Mouse (Mus musculus) limb, embryonic 10.5 days (tissue): Measurements from ENCODE around the gene Lrsam1. TPM values are rescaled to one million over a fixed set of nuclear protein-coding genes. Genes with fewer than 3 reads are reported as not detected.
A peak's percentile ranks its signal among the peaks of the same experiment; 100 is the strongest.

Experiments
- DNase-seq: peaks from one replicate; pipeline ENCODE4 v3.0.0-alpha.2; 2017; ENCODE audit warnings: low spot score
- H3K27ac ChIP-seq: fragments of 300-500 bp; sonication (generic); 2 replicates; pipeline ENCODE4 v1.5.1; 2016; ENCODE audit warnings: mild to moderate bottlenecking
- H3K27me3 ChIP-seq: fragments of 300-500 bp; sonication (generic); 2 replicates; pipeline ENCODE4 v1.6.1; 2016; ENCODE audit warnings: low read depth, mild to moderate bottlenecking; ENCODE audit not compliant: poor library complexity, severe bottlenecking
- H3K36me3 ChIP-seq: fragments of 300-500 bp; sonication (generic); 2 replicates; pipeline ENCODE4 v1.6.1; 2016; ENCODE audit warnings: mild to moderate bottlenecking, moderate library complexity
- H3K4me1 ChIP-seq: fragments of 300-500 bp; sonication (generic); 2 replicates; pipeline ENCODE4 v1.6.1; 2016
- H3K4me3 ChIP-seq: fragments of 300-500 bp; sonication (generic); 2 replicates; pipeline ENCODE4 v1.5.1; 2016; ENCODE audit warnings: mild to moderate bottlenecking, moderate library complexity
- H3K9me3 ChIP-seq: fragments of 300-500 bp; sonication (generic); replicated peaks from 2 replicates; pipeline ENCODE4 v1.6.1; 2016; ENCODE audit warnings: mild to moderate bottlenecking
- WGBS: fragments of 180-500 bp; shearing (Covaris S2); methylation state at CpG from one replicate; pipeline ENCODE4 v1.1.7; 2016; 5-methylcytosine and 5-hydroxymethylcytosine counted together
- polyA plus RNA-seq: library from polyadenylated mRNA; unstranded; fragments of >200 nt; fragmentation: Nextera tagmentation; extraction: Ambion mirVana; gene quantifications from 2 replicates; pipeline ENCODE4 v1.2.1, GENCODE M21; 2016

The Lrsam1 gene
- polyA plus RNA-seq, 1 experiment from 2014 or later = 7.5 TPM

- DNase-seq = peak; percentile 92
- H3K27me3 ChIP-seq = no peaks in the 10 kb centered on the region
- H3K4me1 ChIP-seq = peaks cover 19% of the 10 kb centered on the region
- H3K9me3 ChIP-seq = no peaks in the 10 kb centered on the region
- peak within 1 kb of the TSS; percentile 82 for H3K4me3 ChIP-seq
- H3K27ac ChIP-seq = peak within 1 kb of the TSS; percentile 86
- H3K36me3 ChIP-seq = no peaks in the 10 kb centered on the region
- WGBS = under 1% methylated on average over 50 of the region's 50 CpGs
Measured at GRCm38 (mm10) chr2:32981725-32982271, 20.4 kb upstream of the Lrsam1 start, which contains the start of gene Slc2a8. Slc2a8 (minus strand) TSS chr2:32982083.

- 2% methylated on average over 23 of the region's 23 CpGs for WGBS
- DNase-seq = peak; percentile 56
- H3K27ac ChIP-seq = peak overlapping the region; percentile 86
Measured at GRCm38 (mm10) chr2:32981281-32981680, 19.9 kb upstream of the Lrsam1 start.

GRCm38 (mm10) chr2:32979675-32980074 is 18.3 kb upstream of the Lrsam1 start:
- no peak overlapping the region for H3K4me3 ChIP-seq

More at GRCm38 (mm10) chr2:32981281-32981680, 19.9 kb upstream of the Lrsam1 start:
- Histone ChIP-seq H3K4me1 (peaks cover 19% of the 10 kb centered on the region), H3K36me3 (peaks cover 3% of the 10 kb centered on the region; the same call in 1 of the 2 replicates), H3K27me3 (no peaks in the 10 kb centered on the region), H3K9me3 (no peaks in the 10 kb centered on the region), H3K4me3 (peak overlapping the region; percentile 82)

GRCm38 (mm10) chr2:32978675-32979074 is 17.3 kb upstream of the Lrsam1 start:
- Histone ChIP-seq H3K9me3 (no peaks in the 10 kb centered on the region), H3K36me3 (peaks cover 29% of the 10 kb centered on the region), H3K27me3 (no peaks in the 10 kb centered on the region), H3K27ac (no peak overlapping the region), H3K4me1 (peaks cover 19% of the 10 kb centered on the region), H3K4me3 (no peak overlapping the region)
- 82% methylated on average over 3 of the region's 3 CpGs for WGBS
- DNase-seq = no peak

More at GRCm38 (mm10) chr2:32979675-32980074, 18.3 kb upstream of the Lrsam1 start:
- Histone ChIP-seq H3K9me3 (no peaks in the 10 kb centered on the region), H3K27ac (no peak overlapping the region), H3K4me1 (peaks cover 19% of the 10 kb centered on the region), H3K36me3 (peaks cover 19% of the 10 kb centered on the region), H3K27me3 (no peaks in the 10 kb centered on the region)
- 89% methylated on average over 7 of the region's 7 CpGs for WGBS
- DNase-seq = no peak

- WGBS = 82% methylated on average over 5 of the region's 5 CpGs
- Histone ChIP-seq H3K9me3 (no peaks in the 10 kb centered on the region), H3K4me1 (peaks cover 11% of the 10 kb centered on the region), H3K27ac (0 out of 2 replicates have a peak overlapping the region, but pooled peaks have one; percentile 44), H3K36me3 (peaks cover 41% of the 10 kb centered on the region), H3K27me3 (no peaks in the 10 kb centered on the region), H3K4me3 (no peak overlapping the region)
- DNase-seq = no peak
Measured at GRCm38 (mm10) chr2:32977114-32977513, 15.7 kb upstream of the Lrsam1 start.

GRCm38 (mm10) chr2:32974216-32974615 is 12.8 kb upstream of the Lrsam1 start:
- Histone ChIP-seq H3K9me3 (no peaks in the 10 kb centered on the region), H3K36me3 (peaks cover 41% of the 10 kb centered on the region), H3K4me3 (no peak overlapping the region), H3K4me1 (no peaks in the 10 kb centered on the region), H3K27ac (no peak overlapping the region), H3K27me3 (no peaks in the 10 kb centered on the region)
- WGBS = 89% methylated on average over 8 of the region's 8 CpGs
- DNase-seq = no peak

- 50% methylated on average over 9 of the region's 9 CpGs for WGBS
Measured at GRCm38 (mm10) chr2:32971235-32971634, 9.8 kb upstream of the Lrsam1 start.

GRCm38 (mm10) chr2:32969326-32969725 is 7.9 kb upstream of the Lrsam1 start:
- no peak for DNase-seq
- no peaks in the 10 kb centered on the region for H3K9me3 ChIP-seq
- H3K27me3 ChIP-seq = no peaks in the 10 kb centered on the region
- peaks cover 32% of the 10 kb centered on the region for H3K4me1 ChIP-seq
- no peak overlapping the region for H3K27ac ChIP-seq
- peaks cover 27% of the 10 kb centered on the region for H3K36me3 ChIP-seq
- 94% methylated on average over 8 of the region's 8 CpGs for WGBS
- no peak overlapping the region for H3K4me3 ChIP-seq

More at GRCm38 (mm10) chr2:32971235-32971634, 9.8 kb upstream of the Lrsam1 start:
- peaks cover 18% of the 10 kb centered on the region for H3K4me1 ChIP-seq
- peaks cover 38% of the 10 kb centered on the region for H3K36me3 ChIP-seq
- no peak for DNase-seq
- H3K27me3 ChIP-seq = no peaks in the 10 kb centered on the region
- H3K27ac ChIP-seq = no peak overlapping the region
- no peaks in the 10 kb centered on the region for H3K9me3 ChIP-seq
- H3K4me3 ChIP-seq = no peak overlapping the region

- H3K4me3 ChIP-seq = peak overlapping the region; percentile 68
- H3K27ac ChIP-seq = peak overlapping the region; percentile 92; the same call in 1 of the 2 replicates
- H3K27me3 ChIP-seq = no peaks in the 10 kb centered on the region
- no peaks in the 10 kb centered on the region for H3K9me3 ChIP-seq
- no peak for DNase-seq
- peaks cover 27% of the 10 kb centered on the region for H3K36me3 ChIP-seq
- H3K4me1 ChIP-seq = peaks cover 45% of the 10 kb centered on the region
- 83% methylated on average over 9 of the region's 9 CpGs for WGBS
Measured at GRCm38 (mm10) chr2:32968024-32968614, 6.7 kb upstream of the Lrsam1 start.

GRCm38 (mm10) chr2:32966689-32967631 is 5.5 kb upstream of the Lrsam1 start:
- peak overlapping the region; percentile 92 for H3K27ac ChIP-seq
- H3K4me1 ChIP-seq = peaks cover 51% of the 10 kb centered on the region
- WGBS = under 1% methylated on average over 55 of the region's 55 CpGs
- H3K27me3 ChIP-seq = no peaks in the 10 kb centered on the region
- no peaks in the 10 kb centered on the region for H3K9me3 ChIP-seq
- peak; percentile 86 for DNase-seq
- H3K4me3 ChIP-seq = peak overlapping the region; percentile 68
- peaks cover 31% of the 10 kb centered on the region for H3K36me3 ChIP-seq

- 11% methylated on average over 13 of the region's 13 CpGs for WGBS
- Histone ChIP-seq H3K9me3 (no peaks in the 10 kb centered on the region), H3K4me1 (peaks cover 52% of the 10 kb centered on the region), H3K4me3 (peak overlapping the region; percentile 68), H3K27me3 (no peaks in the 10 kb centered on the region), H3K27ac (peak overlapping the region; percentile 92), H3K36me3 (peaks cover 31% of the 10 kb centered on the region)
- DNase-seq = no peak
Measured at GRCm38 (mm10) chr2:32966184-32966688, 4.8 kb upstream of the Lrsam1 start.

GRCm38 (mm10) chr2:32965511-32966183 is 4.2 kb upstream of the Lrsam1 start:
- Histone ChIP-seq H3K4me3 (peak overlapping the region; percentile 68), H3K36me3 (peaks cover 31% of the 10 kb centered on the region), H3K27ac (no peak overlapping the region), H3K4me1 (peaks cover 58% of the 10 kb centered on the region), H3K9me3 (no peaks in the 10 kb centered on the region), H3K27me3 (no peaks in the 10 kb centered on the region)
- 22% methylated on average over 7 of the region's 7 CpGs for WGBS
- no peak for DNase-seq
